Mouse (Mus musculus) liver, embryonic 11.5 days (tissue): ENCODE measurements at regions not wholly inside any gene's neighbourhood (a gene's known extent, or its start where the extent isn't known, plus 50 kb on each side); places are given as distances from the start of the nearest gene placed in this dataset.

Source experiments
- ATAC-seq: fragments of 200-750 bp; cut with Nextera tagmentation; replicated peaks from 2 replicates; pipeline ENCODE4 v1.8.0; 2017; ENCODE audit warnings: moderate number of reproducible peaks, mild to moderate bottlenecking, moderate TSS enrichment, moderate library complexity; ENCODE audit not compliant: low FRiP score
- DNase-seq: peaks from one replicate; pipeline ENCODE4 v3.0.0-alpha.2; 2017; ENCODE audit warnings: low spot score
- H3K27ac ChIP-seq: fragments of 300-500 bp; sonication (generic); 2 replicates; pipeline ENCODE4 v1.5.1; 2014; ENCODE audit warnings: mild to moderate bottlenecking, low read depth, low read length, control low read depth
- H3K27me3 ChIP-seq: fragments of 300-500 bp; sonication (generic); replicated peaks from 2 replicates; pipeline ENCODE4 v1.6.1; 2014; ENCODE audit warnings: low read length, mixed read lengths; ENCODE audit not compliant: control insufficient read depth, insufficient read depth
- H3K36me3 ChIP-seq: fragments of 300-500 bp; sonication (generic); 2 replicates; pipeline ENCODE4 v1.6.1; 2014; ENCODE audit warnings: mild to moderate bottlenecking, low read length, moderate library complexity, mixed read lengths; ENCODE audit not compliant: control insufficient read depth, insufficient read depth
- H3K4me1 ChIP-seq: fragments of 300-500 bp; sonication (generic); replicated peaks from 2 replicates; pipeline ENCODE4 v1.6.1; 2014; ENCODE audit warnings: low read length, mixed read lengths; ENCODE audit not compliant: control insufficient read depth, insufficient read depth
- H3K4me2 ChIP-seq: fragments of 300-500 bp; sonication (generic); 2 replicates; pipeline ENCODE4 v1.6.1; 2014; ENCODE audit warnings: mild to moderate bottlenecking, control low read depth, moderate library complexity
- H3K4me3 ChIP-seq: fragments of 300-500 bp; sonication (generic); 2 replicates; pipeline ENCODE4 v1.5.1; 2014; ENCODE audit warnings: low read depth, low read length, control low read depth
- H3K9ac ChIP-seq: fragments of 300-500 bp; sonication (generic); 2 replicates; pipeline ENCODE4 v1.6.1; 2014; ENCODE audit warnings: low read depth, low read length, control low read depth
- H3K9me3 ChIP-seq: fragments of 300-500 bp; sonication (generic); 2 replicates; pipeline ENCODE4 v1.6.1; 2016; ENCODE audit warnings: low read length, inconsistent platforms, mixed read lengths; ENCODE audit not compliant: control insufficient read depth
- WGBS: fragments of 180-500 bp; shearing (Covaris S2); extraction: QIAGEN DNeasy Blood & Tissue Kit; methylation state at CpG from one replicate; pipeline ENCODE4 v1.1.7; 2014; 5-methylcytosine and 5-hydroxymethylcytosine counted together

- Histone ChIP-seq H3K9ac (no peak overlapping the region), H3K27ac (no peak overlapping the region), H3K4me2 (no peak overlapping the region), H3K27me3 (peaks cover 3% of the 10 kb centered on the region; the same call in 1 of the 2 replicates), H3K4me1 (no peaks in the 10 kb centered on the region), H3K9me3 (no peaks in the 10 kb centered on the region), H3K36me3 (no peaks in the 10 kb centered on the region), H3K4me3 (no peak overlapping the region)
- 75% methylated on average over 5 of the region's 5 CpGs for WGBS
- no peak for ATAC-seq
- DNase-seq, result no peak
Observed at GRCm38 (mm10) chr1:92741047-92741446, 90.4 kb upstream of the Gpc1 start.

DNA sequence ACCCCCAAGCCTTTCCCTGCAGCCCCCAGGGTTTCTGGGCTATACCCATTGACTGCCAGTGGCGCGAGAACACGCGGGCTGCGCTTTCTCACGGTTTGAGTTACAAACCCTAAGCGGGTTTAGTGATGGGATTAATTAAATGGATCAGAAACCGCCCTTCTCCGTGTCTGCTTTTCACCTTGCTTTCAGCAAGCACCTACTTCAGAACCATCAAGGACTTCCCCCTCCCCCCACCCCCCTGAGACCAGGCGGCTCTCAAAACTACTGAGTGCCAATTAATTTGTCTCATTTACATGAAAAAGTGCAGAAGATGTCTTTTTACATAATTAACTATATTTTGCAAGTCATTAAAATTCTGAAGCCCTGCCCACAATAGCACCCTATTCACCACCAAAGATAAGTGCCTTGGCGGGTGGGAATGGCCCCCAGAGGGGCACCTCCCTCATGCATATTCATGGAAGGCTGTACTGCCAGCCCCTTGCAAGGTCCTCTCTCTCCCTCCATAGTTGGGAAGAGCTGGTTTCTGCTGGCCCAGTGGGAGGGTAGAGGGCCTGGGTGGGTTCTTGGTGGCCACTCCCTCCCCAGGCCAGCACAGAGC, 89.1 kb upstream of the Otos start:
- no peak overlapping the region for H3K9ac ChIP-seq
- ATAC-seq (no peak), DNase-seq (no peak)
- H3K27me3 ChIP-seq, result peaks cover 3% of the 10 kb centered on the region; the same call in 1 of the 2 replicates
- no peak overlapping the region for H3K4me3 ChIP-seq
- WGBS, result 37% methylated on average over 11 of the region's 11 CpGs
- H3K27ac ChIP-seq, result no peak overlapping the region
- no peak overlapping the region for H3K4me2 ChIP-seq
- H3K36me3 ChIP-seq, result no peaks in the 10 kb centered on the region
- H3K4me1 ChIP-seq, result no peaks in the 10 kb centered on the region
- H3K9me3 ChIP-seq, result no peaks in the 10 kb centered on the region

GRCm38 (mm10) chr1:92736411-92736810, 87.8 kb upstream of the Otos start:
- DNase-seq, result no peak
- peaks cover 3% of the 10 kb centered on the region; the same call in 1 of the 2 replicates for H3K27me3 ChIP-seq
- 59% methylated on average over 7 of the region's 7 CpGs for WGBS

GRCm38 (mm10) chr1:92733732-92734131, 85.1 kb upstream of the Otos start:
- Histone ChIP-seq H3K27me3 (peaks cover 3% of the 10 kb centered on the region; the same call in 1 of the 2 replicates), H3K9me3 (no peaks in the 10 kb centered on the region)
- WGBS, result 71% methylated on average over 8 of the region's 8 CpGs

More at GRCm38 (mm10) chr1:92736411-92736810, 87.8 kb upstream of the Otos start:
- ATAC-seq, result no peak
- no peak overlapping the region for H3K4me3 ChIP-seq
- no peak overlapping the region for H3K9ac ChIP-seq
- no peaks in the 10 kb centered on the region for H3K36me3 ChIP-seq
- no peak overlapping the region for H3K4me2 ChIP-seq
- H3K9me3 ChIP-seq, result no peaks in the 10 kb centered on the region
- no peaks in the 10 kb centered on the region for H3K4me1 ChIP-seq
- no peak overlapping the region for H3K27ac ChIP-seq

DNA sequence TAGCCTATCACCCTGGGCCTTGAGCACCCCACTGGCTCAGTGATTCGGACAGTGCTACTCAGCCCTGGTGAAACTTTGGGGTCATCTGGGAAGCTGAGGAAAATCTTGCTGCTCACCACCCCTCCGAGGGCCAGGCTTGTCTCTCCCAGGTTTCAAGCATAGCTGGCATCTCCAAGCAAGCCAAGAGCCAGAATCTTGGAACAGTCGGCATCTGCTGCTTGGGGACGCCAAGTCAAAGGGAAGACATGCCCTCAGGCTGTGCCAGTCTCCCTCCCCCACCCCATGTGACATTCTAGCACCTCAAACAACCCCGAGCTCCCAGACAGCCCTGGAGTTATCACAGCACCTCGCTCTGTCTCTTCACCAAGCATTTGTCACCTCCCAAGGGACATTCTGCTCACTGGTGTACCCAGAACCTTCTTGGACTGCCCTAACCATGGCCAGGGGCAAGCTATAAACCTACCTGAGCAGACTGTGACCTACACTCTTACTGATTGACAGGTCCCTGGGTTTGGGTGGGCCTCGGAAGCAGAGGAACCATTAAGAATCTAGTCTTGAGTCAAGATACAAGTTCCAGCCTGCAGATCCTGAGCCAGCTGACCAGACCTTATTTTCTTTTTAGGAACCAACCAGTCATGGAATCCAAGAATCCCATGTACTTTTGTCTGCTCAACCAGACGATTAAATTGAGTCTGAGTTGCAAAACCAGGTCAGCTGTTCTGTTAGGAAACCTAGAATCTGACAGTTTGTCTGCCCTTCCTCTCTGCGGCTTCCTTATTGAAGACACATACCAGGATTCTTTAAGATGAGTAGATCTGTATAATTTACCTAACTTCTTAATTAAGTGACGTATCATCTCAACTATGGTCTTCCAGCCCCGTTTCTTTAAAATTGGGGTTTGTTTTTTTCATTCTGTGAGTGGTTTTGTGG, 83.0 kb upstream of the Otos start:
- no peaks in the 10 kb centered on the region for H3K4me1 ChIP-seq
- no peak for ATAC-seq
- WGBS, result 70% methylated on average over 11 of the region's 11 CpGs

More at GRCm38 (mm10) chr1:92733732-92734131, 85.1 kb upstream of the Otos start:
- H3K4me3 ChIP-seq, result no peak overlapping the region
- H3K9ac ChIP-seq, result no peak overlapping the region
- H3K4me1 ChIP-seq, result no peaks in the 10 kb centered on the region
- H3K27ac ChIP-seq, result no peak overlapping the region
- no peaks in the 10 kb centered on the region for H3K36me3 ChIP-seq
- H3K4me2 ChIP-seq, result no peak overlapping the region
- DNase-seq, result no peak
- ATAC-seq, result no peak

DNA sequence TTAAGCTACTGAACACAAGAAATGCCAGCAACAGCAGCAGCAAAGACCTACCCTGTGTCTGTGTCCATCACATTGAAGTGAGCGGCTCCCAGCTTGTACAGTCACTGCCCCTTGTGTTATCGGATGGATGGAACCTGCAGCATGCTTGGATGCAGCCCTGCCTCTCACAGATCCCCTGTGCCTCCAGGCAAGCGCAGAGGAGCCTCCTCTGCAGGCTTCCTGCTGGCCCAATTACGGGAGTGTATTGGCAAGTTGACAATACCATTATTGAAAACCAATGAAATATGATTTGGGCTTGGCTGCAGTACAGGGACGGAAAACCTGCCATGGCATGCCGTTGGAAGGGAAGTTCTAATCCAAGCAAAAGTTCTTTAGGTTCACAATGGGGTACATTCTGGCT, 81.9 kb upstream of the Otos start:
- WGBS, result 78% methylated on average over 6 of the region's 6 CpGs
- no peak for DNase-seq

More for the DNA sequence above, 83.0 kb upstream of the Otos start:
- H3K27me3 ChIP-seq, result no peaks in the 10 kb centered on the region
- H3K4me3 ChIP-seq, result no peak overlapping the region
- no peak for DNase-seq
- H3K36me3 ChIP-seq, result no peaks in the 10 kb centered on the region
- H3K27ac ChIP-seq, result no peak overlapping the region
- H3K9me3 ChIP-seq, result no peaks in the 10 kb centered on the region
- no peak overlapping the region for H3K9ac ChIP-seq
- H3K4me2 ChIP-seq, result no peak overlapping the region

GRCm38 (mm10) chr1:92727961-92728360, 79.3 kb upstream of the Otos start:
- no peaks in the 10 kb centered on the region for H3K27me3 ChIP-seq
- ATAC-seq (no peak), DNase-seq (no peak)
- no peak overlapping the region for H3K4me2 ChIP-seq
- no peaks in the 10 kb centered on the region for H3K9me3 ChIP-seq
- 77% methylated on average over 4 of the region's 4 CpGs for WGBS
- no peak overlapping the region for H3K9ac ChIP-seq
- no peaks in the 10 kb centered on the region for H3K4me1 ChIP-seq
- no peak overlapping the region for H3K4me3 ChIP-seq
- no peak overlapping the region for H3K27ac ChIP-seq
- H3K36me3 ChIP-seq, result no peaks in the 10 kb centered on the region

More for the DNA sequence above, 81.9 kb upstream of the Otos start:
- Histone ChIP-seq H3K9me3 (no peaks in the 10 kb centered on the region), H3K27me3 (no peaks in the 10 kb centered on the region), H3K4me1 (no peaks in the 10 kb centered on the region), H3K27ac (no peak overlapping the region), H3K4me3 (no peak overlapping the region), H3K4me2 (no peak overlapping the region), H3K36me3 (no peaks in the 10 kb centered on the region), H3K9ac (no peak overlapping the region)
- ATAC-seq, result no peak

- no peaks in the 10 kb centered on the region for H3K36me3 ChIP-seq
- no peaks in the 10 kb centered on the region for H3K27me3 ChIP-seq
- no peaks in the 10 kb centered on the region for H3K9me3 ChIP-seq
- no peaks in the 10 kb centered on the region for H3K4me1 ChIP-seq
- ATAC-seq (no peak), DNase-seq (no peak)
- H3K9ac ChIP-seq, result no peak overlapping the region
- no peak overlapping the region for H3K27ac ChIP-seq
- WGBS, result 77% methylated on average over 6 of the region's 6 CpGs
- H3K4me3 ChIP-seq, result no peak overlapping the region
- H3K4me2 ChIP-seq, result no peak overlapping the region
Observed at GRCm38 (mm10) chr1:92727371-92727770, 78.7 kb upstream of the Otos start.
